8 mouse cellular contexts compared by ENCODE assay signal in the genomic region with DNA sequence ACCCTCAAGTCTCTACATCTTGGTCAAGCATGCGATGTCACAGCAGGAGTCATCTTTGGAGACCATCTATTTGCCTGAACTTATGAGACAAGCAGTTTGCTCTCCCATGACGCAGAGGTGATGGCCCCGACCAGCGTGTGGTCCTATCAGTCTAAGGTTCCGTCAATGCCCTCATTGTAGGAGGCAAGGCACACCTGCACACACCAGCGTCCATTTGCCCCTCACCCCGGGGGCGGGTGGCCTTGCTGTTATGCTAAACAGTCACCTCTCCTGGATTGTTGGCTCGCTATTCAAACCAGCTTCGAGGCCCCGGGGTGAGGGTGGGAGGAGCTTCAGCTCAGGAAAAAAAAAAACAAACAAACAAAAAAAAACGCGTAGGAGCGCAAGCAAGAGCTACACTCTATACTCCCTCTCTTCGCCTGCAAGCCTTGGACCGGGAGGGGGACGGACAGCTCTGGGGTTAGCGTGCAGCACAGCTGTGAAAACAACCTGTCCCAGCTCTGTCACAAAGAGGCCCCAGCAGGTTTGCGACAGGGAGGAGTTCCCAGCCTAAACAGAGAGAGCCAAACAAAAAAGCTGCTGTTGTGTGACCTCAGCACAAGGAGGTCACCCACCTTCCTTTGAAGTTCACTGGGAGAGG. TPM values are rescaled to one million over a fixed set of nuclear protein-coding genes. Genes with fewer than 3 reads are reported as not detected.
A peak's percentile ranks its signal among the peaks of the same experiment; 100 is the strongest.
DNase-seq lines count a peak whose midpoint lies in the region; ATAC-seq and TF ChIP-seq lines count a peak whose summit lies in the region.

No protein-coding gene starts in this region.

- peaks cover 4% of the 10 kb centered on the region; the same call in 1 of the 2 replicates for H3K36me3 ChIP-seq in E14TG2a.4 (ENCODE audit: insufficient read depth, low read length)
- no peaks in the 10 kb centered on the region for H3K36me3 ChIP-seq in embryonic facial prominence, embryonic 14.5 days (ENCODE audit: control insufficient read depth, insufficient read depth, low read length)
- no peaks in the 10 kb centered on the region for H3K36me3 ChIP-seq in limb, embryonic 11.5 days (ENCODE audit: control insufficient read depth, insufficient read depth, low read length)

- peaks cover 72% of the 10 kb centered on the region for H3K4me1 ChIP-seq in E14TG2a.4 (replicated peaks; ENCODE audit: low read depth, low read length)
- peaks cover 16% of the 10 kb centered on the region for H3K4me1 ChIP-seq in embryonic facial prominence, embryonic 14.5 days (ENCODE audit: control insufficient read depth, insufficient read depth, low read length)
- peaks cover 11% of the 10 kb centered on the region; the same call in 1 of the 2 replicates for H3K4me1 ChIP-seq in limb, embryonic 11.5 days (ENCODE audit: control insufficient read depth, insufficient read depth, low read length)
- H3K4me1 ChIP-seq in lung, adult 2 months (ENCODE audit: control insufficient read depth, insufficient read depth, low read length), result no peaks in the 10 kb centered on the region

- peak overlapping the region; percentile 63 for H3K4me3 ChIP-seq in E14TG2a.4 (replicated peaks; ENCODE audit: low read length)
- no peak overlapping the region for H3K4me3 ChIP-seq in embryonic facial prominence, embryonic 14.5 days (ENCODE audit: low read depth, low read length)
- no peak overlapping the region for H3K4me3 ChIP-seq in limb, embryonic 11.5 days (ENCODE audit: low read depth, low read length)
- no peak overlapping the region for H3K4me3 ChIP-seq in lung, adult 2 months (replicated peaks; ENCODE audit: extremely low read depth, low read depth, low read length)

- 23% methylated on average over 19 of the region's 19 CpGs for WGBS in embryonic facial prominence, embryonic 14.5 days
- 31% methylated on average over 19 of the region's 19 CpGs for WGBS in limb, embryonic 11.5 days
- 43% methylated on average over 19 of the region's 19 CpGs for WGBS in lung, adult 2 months

- intact Hi-C loops in left cerebral cortex, postnatal 36 days (cut with DNase I), result no loop called here

- H3K4me2 ChIP-seq in embryonic facial prominence, embryonic 14.5 days (ENCODE audit: low read depth, low read length), result peak overlapping the region; percentile 32
- H3K4me2 ChIP-seq in limb, embryonic 11.5 days (ENCODE audit: low read depth, severe bottlenecking), result 0 out of 2 replicates have a peak overlapping the region, but pooled peaks have one; percentile 15

- H3K9me3 ChIP-seq in E14TG2a.4 (ENCODE audit: low read length), result no peaks in the 10 kb centered on the region
- H3K9me3 ChIP-seq in embryonic facial prominence, embryonic 14.5 days (ENCODE audit: control insufficient read depth, low read length), result 0 out of 2 replicates have a peak, but pooled peaks cover 8% of the 10 kb centered on the region
- H3K9me3 ChIP-seq in limb, embryonic 11.5 days (ENCODE audit: control insufficient read depth, low read length), result no peaks in the 10 kb centered on the region

- TF ChIP-seq CTCF in E14TG2a.4 (conservative IDR thresholded peaks at IDR 0.05; ENCODE audit: low read length), result no peak
- no peak for TF ChIP-seq CTCF in lung, adult 2 months (IDR thresholded peaks at IDR 0.05; ENCODE audit: insufficient read depth, low read length)

- no peak overlapping the region for H3K27ac ChIP-seq in embryonic facial prominence, embryonic 14.5 days (replicated peaks; ENCODE audit: low read depth, low read length)
- no peak overlapping the region for H3K27ac ChIP-seq in limb, embryonic 11.5 days (replicated peaks; ENCODE audit: low read depth, low read length)

- peak; percentile 48; the same call in 1 of the 2 replicates for ATAC-seq in embryonic facial prominence, embryonic 14.5 days (ENCODE audit: low read depth)
- peak; percentile 79; the same call in 1 of the 2 replicates for ATAC-seq in limb, embryonic 11.5 days (ENCODE audit: insufficient number of reproducible peaks, low FRiP score, low TSS enrichment, low read depth)

- peak; percentile 24 to 44 for DNase-seq in cerebellum, postnatal 10 days
- DNase-seq in cerebellum, postnatal 4 days (ENCODE audit: low spot score in 2 of 2), result no peak
- DNase-seq in embryonic facial prominence, embryonic 14.5 days (ENCODE audit: low spot score), result peak; percentile 54
- peak; percentile 67 for DNase-seq in limb, embryonic 11.5 days (ENCODE audit: low spot score)
- DNase-seq in retina, postnatal 1 day, result peak; percentile 57
- DNase-seq in left cerebral cortex, postnatal 36 days (ENCODE audit: low spot score in 2 of 2), result no peak
- DNase-seq in lung, adult 2 months, result no peak

- no peaks in the 10 kb centered on the region for H3K27me3 ChIP-seq in E14TG2a.4 (ENCODE audit: insufficient read depth, low read length)
- no peaks in the 10 kb centered on the region for H3K27me3 ChIP-seq in embryonic facial prominence, embryonic 14.5 days (replicated peaks; ENCODE audit: control insufficient read depth, insufficient read depth, low read length)
- no peaks in the 10 kb centered on the region for H3K27me3 ChIP-seq in limb, embryonic 11.5 days (ENCODE audit: control insufficient read depth, insufficient read depth, low read length)

- H3K9ac ChIP-seq in embryonic facial prominence, embryonic 14.5 days (ENCODE audit: low read depth, low read length), result no peak overlapping the region
- no peak overlapping the region for H3K9ac ChIP-seq in limb, embryonic 11.5 days (ENCODE audit: low read length)

- TF ChIP-seq POLR2A in lung, adult 2 months (IDR thresholded peaks at IDR 0.05; ENCODE audit: borderline replicate concordance, extremely low read depth, low read depth, low read length), result no peak

RNA-seq across cellular contexts. Expression of a gene that starts 12.1 kb away (rescaled TPM):
- polyA plus RNA-seq in embryonic facial prominence, embryonic 14.5 days (2014; fragmentation: Nextera tagmentation; extraction: Ambion mirVana), result 148 and 169 TPM in 2 replicates
- 166 and 173 TPM in 2 replicates for polyA plus RNA-seq in limb, embryonic 11.5 days (2014; fragmentation: Nextera tagmentation; extraction: Ambion mirVana)
- total RNA-seq in left cerebral cortex, postnatal 36 days (2021), result 10 to 100 TPM; 61.8 to 70.3 TPM
- 50.4 and 64.2 TPM in 2 replicates for polyA plus RNA-seq in lung, adult 2 months (2012; rRNA removed)

Comparison
In these comparisons a context has a peak if more than half of its experiments do, and no peak if none do; other contexts are left out.
1. DNase-seq: peak in cerebellum, postnatal 10 days (2 of 2), embryonic facial prominence, embryonic 14.5 days (single experiment), limb, embryonic 11.5 days (single experiment) and retina, postnatal 1 day (single experiment); none in cerebellum, postnatal 4 days (0 of 2), left cerebral cortex, postnatal 36 days (0 of 2) and lung, adult 2 months (single experiment).